Mouse (Mus musculus) hindbrain, embryonic 11.5 days (tissue): ENCODE data around the gene Tex33. TPM values are rescaled to one million over a fixed set of nuclear protein-coding genes. Genes with fewer than 3 reads are reported as not detected.

Experiments
- ATAC-seq: fragments of 200-750 bp; cut with Nextera tagmentation; 2 replicates; pipeline ENCODE4 v1.8.0; 2017; ENCODE audit warnings: mild to moderate bottlenecking, moderate TSS enrichment, moderate library complexity; ENCODE audit not compliant: low FRiP score
- DNase-seq: peaks from one replicate; pipeline ENCODE4 v3.0.0-alpha.2; 2015; ENCODE audit warnings: low spot score
- H3K27ac ChIP-seq: fragments of 300-500 bp; sonication (generic); 2 replicates; pipeline ENCODE4 v1.5.1; 2014; ENCODE audit warnings: mild to moderate bottlenecking, low read depth, low read length
- H3K27me3 ChIP-seq: fragments of 300-500 bp; sonication (generic); 2 replicates; pipeline ENCODE4 v1.6.1; 2014; ENCODE audit warnings: mild to moderate bottlenecking, low read length, moderate library complexity, mixed read lengths; ENCODE audit not compliant: control insufficient read depth, insufficient read depth
- H3K36me3 ChIP-seq: fragments of 300-500 bp; sonication (generic); 2 replicates; pipeline ENCODE4 v1.6.1; 2014; ENCODE audit warnings: mild to moderate bottlenecking, low read length, moderate library complexity, mixed read lengths; ENCODE audit not compliant: control insufficient read depth, insufficient read depth
- H3K4me1 ChIP-seq: fragments of 300-500 bp; sonication (generic); replicated peaks from 2 replicates; pipeline ENCODE4 v1.6.1; 2014; ENCODE audit warnings: low read length, mixed read lengths; ENCODE audit not compliant: control insufficient read depth, insufficient read depth
- H3K4me2 ChIP-seq: fragments of 300-500 bp; sonication (generic); replicated peaks from 2 replicates; pipeline ENCODE4 v1.6.1; 2014; ENCODE audit warnings: mild to moderate bottlenecking, low read depth, low read length
- H3K4me3 ChIP-seq: fragments of 300-500 bp; sonication (generic); 2 replicates; pipeline ENCODE4 v1.5.1; 2014; ENCODE audit warnings: low read depth, low read length
- H3K9ac ChIP-seq: fragments of 300-500 bp; sonication (generic); 2 replicates; pipeline ENCODE4 v1.6.1; 2014; ENCODE audit warnings: low read depth, low read length
- H3K9me3 ChIP-seq: fragments of 300-500 bp; sonication (generic); 2 replicates; pipeline ENCODE4 v1.6.1; 2016; ENCODE audit warnings: low read length; ENCODE audit not compliant: control insufficient read depth
- WGBS: fragments of 180-500 bp; shearing (Covaris S2); extraction: QIAGEN DNeasy Blood & Tissue Kit; methylation state at CpG from one replicate; pipeline ENCODE4 v1.1.7; 2014; 5-methylcytosine and 5-hydroxymethylcytosine counted together
- polyA plus RNA-seq: library from polyadenylated mRNA; unstranded; fragments of >200 nt; fragmentation: Nextera tagmentation; extraction: Ambion mirVana; gene quantifications from 2 replicates; pipeline ENCODE4 v1.2.1, GENCODE M21; 2014

Tex33 gene
- not detected in 2 replicates for polyA plus RNA-seq

GRCm38 (mm10) chr15:78395478-78395962, at the start of gene Tex33:
Gene Tex33, minus strand, starts transcription at chr15:78395912.
- WGBS, result 78% methylated on average over 8 of the region's 8 CpGs

GRCm38 (mm10) chr15:78443857-78444256, 48.1 kb upstream of the Tex33 start:
- no peaks in the 10 kb centered on the region for H3K9me3 ChIP-seq
- WGBS, result 64% methylated on average over 6 of the region's 6 CpGs
- no peak overlapping the region for H3K4me3 ChIP-seq
- no peaks in the 10 kb centered on the region for H3K27me3 ChIP-seq
- no peak overlapping the region for H3K27ac ChIP-seq
- no peaks in the 10 kb centered on the region for H3K4me1 ChIP-seq
- DNase-seq (no peak), ATAC-seq (no peak)
- no peak overlapping the region for H3K4me2 ChIP-seq
- H3K36me3 ChIP-seq, result no peaks in the 10 kb centered on the region
- no peak overlapping the region for H3K9ac ChIP-seq

More at GRCm38 (mm10) chr15:78395478-78395962, at the start of gene Tex33:
- Histone ChIP-seq H3K27me3 (no peaks in the 10 kb centered on the region), H3K4me3 (no peak within 1 kb of the TSS), H3K27ac (no peak within 1 kb of the TSS), H3K9me3 (no peaks in the 10 kb centered on the region), H3K36me3 (no peaks in the 10 kb centered on the region), H3K9ac (no peak within 1 kb of the TSS), H3K4me1 (no peaks in the 10 kb centered on the region), H3K4me2 (no peak within 1 kb of the TSS)
- ATAC-seq, result no peak
- DNase-seq, result no peak

GRCm38 (mm10) chr15:78442231-78442630, 46.5 kb upstream of the Tex33 start:
- Histone ChIP-seq H3K27me3 (no peaks in the 10 kb centered on the region), H3K36me3 (no peaks in the 10 kb centered on the region), H3K9ac (no peak overlapping the region), H3K9me3 (no peaks in the 10 kb centered on the region), H3K4me2 (no peak overlapping the region), H3K4me3 (no peak overlapping the region), H3K4me1 (peaks cover 6% of the 10 kb centered on the region), H3K27ac (no peak overlapping the region)
- 86% methylated on average over 19 of the region's 19 CpGs for WGBS
- no peak for DNase-seq
- ATAC-seq, result no peak

GRCm38 (mm10) chr15:78438973-78439372, 43.3 kb upstream of the Tex33 start:
- no peak overlapping the region for H3K27ac ChIP-seq
- H3K27me3 ChIP-seq, result no peaks in the 10 kb centered on the region
- no peaks in the 10 kb centered on the region for H3K9me3 ChIP-seq
- H3K36me3 ChIP-seq, result no peaks in the 10 kb centered on the region
- H3K4me2 ChIP-seq, result no peak overlapping the region
- ATAC-seq (no peak), DNase-seq (no peak)
- H3K4me1 ChIP-seq, result peaks cover 16% of the 10 kb centered on the region
- H3K4me3 ChIP-seq, result no peak overlapping the region
- H3K9ac ChIP-seq, result no peak overlapping the region
- WGBS, result 64% methylated on average over 9 of the region's 9 CpGs

- H3K4me2 ChIP-seq, result no peak overlapping the region
- H3K9ac ChIP-seq, result no peak overlapping the region
- DNase-seq (no peak), ATAC-seq (no peak)
- WGBS, result 48% methylated on average over 8 of the region's 8 CpGs
- H3K27me3 ChIP-seq, result no peaks in the 10 kb centered on the region
- no peaks in the 10 kb centered on the region for H3K9me3 ChIP-seq
- H3K4me1 ChIP-seq, result peaks cover 16% of the 10 kb centered on the region
- H3K27ac ChIP-seq, result no peak overlapping the region
- 0 out of 2 replicates have a peak, but pooled peaks cover 3% of the 10 kb centered on the region for H3K36me3 ChIP-seq
- no peak overlapping the region for H3K4me3 ChIP-seq
These were observed 42.8 kb upstream of the Tex33 start for GRCm38 (mm10) chr15:78438505-78438904.

- Histone ChIP-seq H3K27me3 (no peaks in the 10 kb centered on the region), H3K4me3 (no peak overlapping the region), H3K36me3 (0 out of 2 replicates have a peak, but pooled peaks cover 3% of the 10 kb centered on the region), H3K9ac (no peak overlapping the region), H3K4me2 (no peak overlapping the region), H3K27ac (no peak overlapping the region), H3K9me3 (no peaks in the 10 kb centered on the region), H3K4me1 (peaks cover 16% of the 10 kb centered on the region)
- no peak for DNase-seq
- no peak for ATAC-seq
- 45% methylated on average over 4 of the region's 4 CpGs for WGBS
These were observed 42.3 kb upstream of the Tex33 start for GRCm38 (mm10) chr15:78438018-78438394.

- Histone ChIP-seq H3K4me3 (0 out of 2 replicates have a peak overlapping the region, but pooled peaks have one; percentile 2), H3K4me1 (peaks cover 16% of the 10 kb centered on the region), H3K27ac (peak overlapping the region; percentile 79), H3K9me3 (no peaks in the 10 kb centered on the region), H3K27me3 (no peaks in the 10 kb centered on the region), H3K36me3 (0 out of 2 replicates have a peak, but pooled peaks cover 3% of the 10 kb centered on the region), H3K9ac (peak overlapping the region; percentile 40; the same call in 1 of the 2 replicates), H3K4me2 (peak overlapping the region; percentile 45)
- DNase-seq (no peak), ATAC-seq (peak; percentile 17)
- 11% methylated on average over 23 of the region's 23 CpGs for WGBS
These were observed 41.7 kb upstream of the Tex33 start for GRCm38 (mm10) chr15:78437237-78438017.

- peak; percentile 55 for ATAC-seq
- H3K4me1 ChIP-seq, result peaks cover 16% of the 10 kb centered on the region
- H3K9me3 ChIP-seq, result no peaks in the 10 kb centered on the region
- DNase-seq, result peak; percentile 71
- H3K9ac ChIP-seq, result peak overlapping the region; percentile 40
- no peaks in the 10 kb centered on the region for H3K27me3 ChIP-seq
- H3K4me2 ChIP-seq, result peak overlapping the region; percentile 45
- 0 out of 2 replicates have a peak, but pooled peaks cover 3% of the 10 kb centered on the region for H3K36me3 ChIP-seq
- H3K27ac ChIP-seq, result peak overlapping the region; percentile 79
- H3K4me3 ChIP-seq, result peak overlapping the region; percentile 1; the same call in 1 of the 2 replicates
- WGBS, result 9% methylated on average over 23 of the region's 32 CpGs
These were observed 40.9 kb upstream of the Tex33 start for GRCm38 (mm10) chr15:78436380-78437192.
